Mouse (Mus musculus): ENCODE data around the gene Gm42420. TPM values are rescaled to one million over a fixed set of nuclear protein-coding genes. Genes with fewer than 3 reads are reported as not detected.

Gene Gm42420
- polyA plus RNA-seq, 1 experiment: not detected

GRCm38 (mm10) chr6:39567528-39567927 lies 18.0 kb upstream of the Gm42420 start:
- no peaks in the 10 kb centered on the region; the same call in 1 of the 2 replicates for H3K4me1 ChIP-seq (ENCODE audit: control insufficient read depth, insufficient read depth, low read length)
- DNase-seq: no peak
- no peak for TF ChIP-seq POLR2A (IDR thresholded peaks at IDR 0.05; ENCODE audit: borderline replicate concordance, extremely low read depth, low read depth, low read length)
- TF ChIP-seq CTCF (IDR thresholded peaks at IDR 0.05; ENCODE audit: insufficient read depth, low read length): 0 out of 2 replicates have a peak, but pooled peaks have one; percentile 6
- H3K4me3 ChIP-seq (replicated peaks; ENCODE audit: extremely low read depth, low read depth, low read length): no peak overlapping the region
- 10% methylated on average over 5 of the region's 5 CpGs for WGBS

GRCm38 (mm10) chr6:39570426-39570825 lies 15.1 kb upstream of the Gm42420 start:
- no peak for TF ChIP-seq CTCF (IDR thresholded peaks at IDR 0.05; ENCODE audit: insufficient read depth, low read length)
- no peak for TF ChIP-seq POLR2A (IDR thresholded peaks at IDR 0.05; ENCODE audit: borderline replicate concordance, extremely low read depth, low read depth, low read length)
- no peak for DNase-seq
- Histone ChIP-seq H3K4me3 (replicated peaks; ENCODE audit: extremely low read depth, low read depth, low read length) (no peak overlapping the region), H3K4me1 (ENCODE audit: control insufficient read depth, insufficient read depth, low read length) (peaks cover 3% of the 10 kb centered on the region; the same call in 1 of the 2 replicates)
- WGBS: 55% methylated on average over 3 of the region's 3 CpGs

- TF ChIP-seq CTCF (IDR thresholded peaks at IDR 0.05; ENCODE audit: insufficient read depth, low read length) (no peak), POLR2A (IDR thresholded peaks at IDR 0.05; ENCODE audit: borderline replicate concordance, extremely low read depth, low read depth, low read length) (peak; percentile 84; the same call in 1 of the 2 replicates)
- peaks cover 3% of the 10 kb centered on the region; the same call in 1 of the 2 replicates for H3K4me1 ChIP-seq (ENCODE audit: control insufficient read depth, insufficient read depth, low read length)
- peak; percentile 70 for DNase-seq
Observed at GRCm38 (mm10) chr6:39573791-39574554, 11.6 kb upstream of the Gm42420 start, which contains the start of gene Adck2. Gene Adck2 (plus strand): TSS chr6:39573873.

GRCm38 (mm10) chr6:39574555-39574869 lies 11.0 kb upstream of the Gm42420 start:
- TF ChIP-seq CTCF (IDR thresholded peaks at IDR 0.05; ENCODE audit: insufficient read depth, low read length) (no peak), POLR2A (IDR thresholded peaks at IDR 0.05; ENCODE audit: borderline replicate concordance, extremely low read depth, low read depth, low read length) (no peak)
- Histone ChIP-seq H3K4me1 (ENCODE audit: control insufficient read depth, insufficient read depth, low read length) (peaks cover 3% of the 10 kb centered on the region; the same call in 1 of the 2 replicates), H3K4me3 (replicated peaks; ENCODE audit: extremely low read depth, low read depth, low read length) (peak overlapping the region; percentile 70)
- DNase-seq: no peak
- WGBS: 24% methylated on average over 10 of the region's 10 CpGs

More at GRCm38 (mm10) chr6:39573791-39574554, 11.6 kb upstream of the Gm42420 start, which contains the start of gene Adck2:
- peak within 1 kb of the TSS; percentile 70 for H3K4me3 ChIP-seq (replicated peaks; ENCODE audit: extremely low read depth, low read depth, low read length)
- WGBS: under 1% methylated on average over 49 of the region's 49 CpGs

- TF ChIP-seq POLR2A (IDR thresholded peaks at IDR 0.05; ENCODE audit: borderline replicate concordance, extremely low read depth, low read depth, low read length) (no peak), CTCF (IDR thresholded peaks at IDR 0.05; ENCODE audit: insufficient read depth, low read length) (no peak)
- H3K4me3 ChIP-seq (replicated peaks; ENCODE audit: extremely low read depth, low read depth, low read length): no peak overlapping the region
- DNase-seq: no peak
- WGBS: 64% methylated on average over 7 of the region's 7 CpGs
- H3K4me1 ChIP-seq (ENCODE audit: control insufficient read depth, insufficient read depth, low read length): peaks cover 3% of the 10 kb centered on the region; the same call in 1 of the 2 replicates
Observed at GRCm38 (mm10) chr6:39574951-39575350, 10.6 kb upstream of the Gm42420 start.

GRCm38 (mm10) chr6:39579552-39579951 lies 6.0 kb upstream of the Gm42420 start:
- WGBS: 85% methylated on average over 7 of the region's 7 CpGs
- peaks cover 1% of the 10 kb centered on the region; the same call in 1 of the 2 replicates for H3K4me1 ChIP-seq (ENCODE audit: control insufficient read depth, insufficient read depth, low read length)
- TF ChIP-seq POLR2A (IDR thresholded peaks at IDR 0.05; ENCODE audit: borderline replicate concordance, extremely low read depth, low read depth, low read length): no peak
- no peak for TF ChIP-seq CTCF (IDR thresholded peaks at IDR 0.05; ENCODE audit: insufficient read depth, low read length)
- DNase-seq: no peak
- no peak overlapping the region for H3K4me3 ChIP-seq (replicated peaks; ENCODE audit: extremely low read depth, low read depth, low read length)

GRCm38 (mm10) chr6:39580558-39580957 lies 5.0 kb upstream of the Gm42420 start:
- Histone ChIP-seq H3K4me3 (replicated peaks; ENCODE audit: extremely low read depth, low read depth, low read length) (no peak overlapping the region), H3K4me1 (ENCODE audit: control insufficient read depth, insufficient read depth, low read length) (no peaks in the 10 kb centered on the region)
- WGBS: 92% methylated on average over 2 of the region's 2 CpGs
- TF ChIP-seq POLR2A (IDR thresholded peaks at IDR 0.05; ENCODE audit: borderline replicate concordance, extremely low read depth, low read depth, low read length) (no peak), CTCF (IDR thresholded peaks at IDR 0.05; ENCODE audit: insufficient read depth, low read length) (no peak)
- no peak for DNase-seq

- WGBS: 84% methylated on average over 7 of the region's 7 CpGs
- TF ChIP-seq POLR2A (IDR thresholded peaks at IDR 0.05; ENCODE audit: borderline replicate concordance, extremely low read depth, low read depth, low read length) (no peak), CTCF (IDR thresholded peaks at IDR 0.05; ENCODE audit: insufficient read depth, low read length) (no peak)
Observed at GRCm38 (mm10) chr6:39581087-39581784, 4.3 kb upstream of the Gm42420 start.

GRCm38 (mm10) chr6:39591481-39591880 lies 5.9 kb downstream of the Gm42420 start:
- TF ChIP-seq CTCF (IDR thresholded peaks at IDR 0.05; ENCODE audit: insufficient read depth, low read length) (no peak), POLR2A (IDR thresholded peaks at IDR 0.05; ENCODE audit: borderline replicate concordance, extremely low read depth, low read depth, low read length) (no peak)
- Histone ChIP-seq H3K4me3 (replicated peaks; ENCODE audit: extremely low read depth, low read depth, low read length) (no peak overlapping the region), H3K4me1 (ENCODE audit: control insufficient read depth, insufficient read depth, low read length) (no peaks in the 10 kb centered on the region)
- WGBS: 83% methylated on average over 4 of the region's 4 CpGs
- DNase-seq: no peak

More at GRCm38 (mm10) chr6:39581087-39581784, 4.3 kb upstream of the Gm42420 start:
- Histone ChIP-seq H3K4me3 (replicated peaks; ENCODE audit: extremely low read depth, low read depth, low read length) (no peak overlapping the region), H3K4me1 (ENCODE audit: control insufficient read depth, insufficient read depth, low read length) (no peaks in the 10 kb centered on the region)
- DNase-seq: no peak
